Mouse (Mus musculus): ENCODE measurements around the gene Smad6. TPM values are rescaled to one million over a fixed set of nuclear protein-coding genes. Genes with fewer than 3 reads are reported as not detected.

Gene Smad6
- total RNA-seq, 1 experiment: 8.7 TPM

DNA sequence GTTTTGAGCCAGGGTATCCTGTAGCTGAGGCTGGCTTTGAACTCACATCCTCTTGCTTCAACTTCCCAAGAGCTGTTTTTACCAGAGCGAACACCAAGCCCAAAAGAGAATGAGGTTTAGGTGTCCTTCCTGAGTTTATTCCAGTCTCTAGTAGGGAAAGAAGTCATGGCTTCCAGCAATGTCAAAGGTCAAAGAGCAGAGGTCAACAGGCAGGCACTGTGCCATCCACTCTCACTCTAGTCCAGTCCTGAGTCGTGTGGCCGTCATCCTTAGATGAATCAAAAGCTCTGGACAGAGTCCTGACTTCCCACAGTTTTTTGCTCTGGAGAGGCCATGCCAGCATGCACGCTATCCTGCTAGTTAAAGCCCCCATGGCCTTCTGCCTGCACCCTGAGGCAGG is 30.7 kb downstream of the Smad6 start:
- H3K9ac ChIP-seq (ENCODE audit: insufficient read depth, low read depth, low read length, poor library complexity, severe bottlenecking): no peak overlapping the region
- no peak overlapping the region for H3K4me3 ChIP-seq (ENCODE audit: insufficient read depth in 1 of 2, low read depth in 1 of 2, low read length in 2 of 2, poor library complexity in 1 of 2, severe bottlenecking in 1 of 2)
- no peak overlapping the region for H3K27ac ChIP-seq (ENCODE audit: insufficient read depth, low read depth, low read length, poor library complexity, severe bottlenecking)
- no peaks in the 10 kb centered on the region for H3K9me3 ChIP-seq (ENCODE audit: control insufficient read depth, insufficient read depth, low read depth, low read length)
- DNase-seq (ENCODE audit: low read depth, low spot score): no peak
- no peak for TF ChIP-seq HCFC1 (IDR thresholded peaks at IDR 0.05; ENCODE audit: borderline replicate concordance, insufficient read depth, low read length)
- TF ChIP-seq ZNF384 (IDR thresholded peaks at IDR 0.05; ENCODE audit: low read depth, low read length): no peak
- TF ChIP-seq MAFK (IDR thresholded peaks at IDR 0.05; ENCODE audit: insufficient read depth, low read depth, low read length): no peak
- TF ChIP-seq ZC3H11A (IDR thresholded peaks at IDR 0.05; ENCODE audit: borderline replicate concordance, low read depth, low read length): no peak
- TF ChIP-seq CHD2 (IDR thresholded peaks at IDR 0.05; ENCODE audit: low read depth, low read length): no peak
- no peaks in the 10 kb centered on the region; the same call in 1 of the 2 replicates for H3K36me3 ChIP-seq (ENCODE audit: control insufficient read depth, insufficient read depth, low read length, poor library complexity, severe bottlenecking)
- peaks cover 0 to 7% of the 10 kb centered on the region in 2 experiments; a peak in 2 of 4 replicates for H3K4me1 ChIP-seq (ENCODE audit: control insufficient read depth in 2 of 2, insufficient read depth in 2 of 2, low read length in 2 of 2, poor library complexity in 1 of 2)
- in situ Hi-C loops (cut with MboI; ENCODE audit: low sequenced_read_pairs in 2 of 2, unreplicated experiment in 2 of 2): no loop called here

DNA sequence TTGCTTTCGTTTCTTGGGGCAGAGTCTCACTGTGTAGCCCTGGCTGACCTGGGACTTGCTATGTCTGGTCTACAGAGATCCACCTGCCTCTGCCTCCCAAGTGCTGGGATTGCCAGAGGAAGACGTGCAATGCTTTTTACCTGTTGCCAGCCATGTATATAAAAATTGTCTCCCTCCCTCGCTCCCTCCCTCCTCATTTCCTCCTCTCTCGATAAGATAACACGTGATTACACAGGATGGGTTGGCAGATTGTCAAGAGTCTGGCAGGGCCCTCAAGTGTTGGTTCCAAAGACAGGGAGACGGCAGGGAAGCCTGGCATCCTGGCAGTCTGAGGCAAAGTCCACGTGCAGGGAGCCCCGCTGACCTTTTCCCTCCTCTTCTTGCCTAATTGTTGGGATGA is 32.2 kb downstream of the Smad6 start:
- H3K4me3 ChIP-seq (ENCODE audit: insufficient read depth in 1 of 2, low read depth in 1 of 2, low read length in 2 of 2, poor library complexity in 1 of 2, severe bottlenecking in 1 of 2): no peak overlapping the region
- in situ Hi-C loops (cut with MboI; ENCODE audit: low sequenced_read_pairs in 2 of 2, unreplicated experiment in 2 of 2): no loop called here
- TF ChIP-seq MAFK (IDR thresholded peaks at IDR 0.05; ENCODE audit: insufficient read depth, low read depth, low read length) (no peak), CHD2 (IDR thresholded peaks at IDR 0.05; ENCODE audit: low read depth, low read length) (no peak), HCFC1 (IDR thresholded peaks at IDR 0.05; ENCODE audit: borderline replicate concordance, insufficient read depth, low read length) (no peak), ZNF384 (IDR thresholded peaks at IDR 0.05; ENCODE audit: low read depth, low read length) (no peak), ZC3H11A (IDR thresholded peaks at IDR 0.05; ENCODE audit: borderline replicate concordance, low read depth, low read length) (no peak)
- no peaks in the 10 kb centered on the region for H3K9me3 ChIP-seq (ENCODE audit: control insufficient read depth, insufficient read depth, low read depth, low read length)
- H3K36me3 ChIP-seq (ENCODE audit: control insufficient read depth, insufficient read depth, low read length, poor library complexity, severe bottlenecking): no peaks in the 10 kb centered on the region; the same call in 1 of the 2 replicates
- no peak for DNase-seq (ENCODE audit: low read depth, low spot score)
- no peak overlapping the region for H3K9ac ChIP-seq (ENCODE audit: insufficient read depth, low read depth, low read length, poor library complexity, severe bottlenecking)
- no peak overlapping the region for H3K27ac ChIP-seq (ENCODE audit: insufficient read depth, low read depth, low read length, poor library complexity, severe bottlenecking)
- H3K4me1 ChIP-seq (ENCODE audit: control insufficient read depth in 2 of 2, insufficient read depth in 2 of 2, low read length in 2 of 2, poor library complexity in 1 of 2): peaks cover 0 to 10% of the 10 kb centered on the region in 2 experiments; a peak in 2 of 4 replicates

- no peaks in the 10 kb centered on the region for H3K9me3 ChIP-seq (ENCODE audit: control insufficient read depth, insufficient read depth, low read depth, low read length)
- no peak overlapping the region for H3K9ac ChIP-seq (ENCODE audit: insufficient read depth, low read depth, low read length, poor library complexity, severe bottlenecking)
- H3K36me3 ChIP-seq (ENCODE audit: control insufficient read depth, insufficient read depth, low read length, poor library complexity, severe bottlenecking): no peaks in the 10 kb centered on the region; the same call in 1 of the 2 replicates
- no peak overlapping the region for H3K27ac ChIP-seq (ENCODE audit: insufficient read depth, low read depth, low read length, poor library complexity, severe bottlenecking)
- no peak for DNase-seq (ENCODE audit: low read depth, low spot score)
- TF ChIP-seq HCFC1 (IDR thresholded peaks at IDR 0.05; ENCODE audit: borderline replicate concordance, insufficient read depth, low read length) (no peak), MAFK (IDR thresholded peaks at IDR 0.05; ENCODE audit: insufficient read depth, low read depth, low read length) (no peak), ZNF384 (IDR thresholded peaks at IDR 0.05; ENCODE audit: low read depth, low read length) (no peak), CHD2 (IDR thresholded peaks at IDR 0.05; ENCODE audit: low read depth, low read length) (no peak)
- no peak overlapping the region for H3K4me3 ChIP-seq (ENCODE audit: insufficient read depth in 1 of 2, low read depth in 1 of 2, low read length in 2 of 2, poor library complexity in 1 of 2, severe bottlenecking in 1 of 2)
- H3K4me1 ChIP-seq (ENCODE audit: control insufficient read depth in 2 of 2, insufficient read depth in 2 of 2, low read length in 2 of 2, poor library complexity in 1 of 2): peaks cover 3 to 14% of the 10 kb centered on the region in 2 experiments; a peak in 2 of 4 replicates
- in situ Hi-C loops (cut with MboI; ENCODE audit: low sequenced_read_pairs in 2 of 2, unreplicated experiment in 2 of 2): no loop called here
These were observed 32.6 kb downstream of the Smad6 start for GRCm38 (mm10) chr9:63989214-63989613.

DNA sequence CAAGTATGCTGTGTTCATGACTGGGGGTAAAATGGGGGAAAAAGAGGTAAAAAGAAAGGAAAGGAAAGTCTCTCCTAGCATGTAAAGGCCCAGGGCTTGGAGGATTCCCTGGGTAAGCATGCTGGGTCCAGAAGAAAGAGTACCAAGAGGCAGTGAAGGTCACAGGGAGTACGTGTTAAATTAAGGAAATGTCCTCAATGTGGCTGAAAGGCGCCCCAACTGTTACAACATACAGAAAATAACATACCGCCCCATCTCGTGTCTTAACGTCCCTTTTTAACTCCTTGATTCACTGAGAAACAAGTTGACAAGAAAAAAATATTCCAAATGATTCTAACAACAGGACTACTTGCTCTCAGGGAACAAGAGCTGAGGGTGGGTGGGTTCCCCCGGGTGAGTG is 36.7 kb downstream of the Smad6 start:
- no peaks in the 10 kb centered on the region for H3K9me3 ChIP-seq (ENCODE audit: control insufficient read depth, insufficient read depth, low read depth, low read length)
- no peak for DNase-seq (ENCODE audit: low read depth, low spot score)
- no peak overlapping the region for H3K4me3 ChIP-seq (ENCODE audit: insufficient read depth in 1 of 2, low read depth in 1 of 2, low read length in 2 of 2, poor library complexity in 1 of 2, severe bottlenecking in 1 of 2)
- no peak overlapping the region for H3K27ac ChIP-seq (ENCODE audit: insufficient read depth, low read depth, low read length, poor library complexity, severe bottlenecking)
- TF ChIP-seq ZC3H11A (IDR thresholded peaks at IDR 0.05; ENCODE audit: borderline replicate concordance, low read depth, low read length) (no peak), MAFK (IDR thresholded peaks at IDR 0.05; ENCODE audit: insufficient read depth, low read depth, low read length) (no peak), HCFC1 (IDR thresholded peaks at IDR 0.05; ENCODE audit: borderline replicate concordance, insufficient read depth, low read length) (no peak), CHD2 (IDR thresholded peaks at IDR 0.05; ENCODE audit: low read depth, low read length) (no peak), ZNF384 (IDR thresholded peaks at IDR 0.05; ENCODE audit: low read depth, low read length) (no peak)
- H3K36me3 ChIP-seq (ENCODE audit: control insufficient read depth, insufficient read depth, low read length, poor library complexity, severe bottlenecking): no peaks in the 10 kb centered on the region; the same call in 1 of the 2 replicates
- no peak overlapping the region for H3K9ac ChIP-seq (ENCODE audit: insufficient read depth, low read depth, low read length, poor library complexity, severe bottlenecking)
- H3K4me1 ChIP-seq (ENCODE audit: control insufficient read depth in 2 of 2, insufficient read depth in 2 of 2, low read length in 2 of 2, poor library complexity in 1 of 2): peaks cover 9 to 23% of the 10 kb centered on the region in 2 experiments; a peak in 3 of 4 replicates
- in situ Hi-C loops (cut with MboI; ENCODE audit: low sequenced_read_pairs in 2 of 2, unreplicated experiment in 2 of 2): no loop called here

Measured in ES-E14 (cell line).